Mouse (Mus musculus): ENCODE results near the gene Tiam1.

The Tiam1 gene

GRCm38 (mm10) chr16:90143760-90144516 is at the start of gene Tiam1:
Tiam1 (minus strand) TSS chr16:90143769.
- peak; percentile 93 for DNase-seq (ENCODE audit: low read depth, low spot score)

- DNase-seq (ENCODE audit: low read depth, low spot score), result no peak
Observed at GRCm38 (mm10) chr16:90191289-90191688, 47.7 kb upstream of the Tiam1 start.

DNA sequence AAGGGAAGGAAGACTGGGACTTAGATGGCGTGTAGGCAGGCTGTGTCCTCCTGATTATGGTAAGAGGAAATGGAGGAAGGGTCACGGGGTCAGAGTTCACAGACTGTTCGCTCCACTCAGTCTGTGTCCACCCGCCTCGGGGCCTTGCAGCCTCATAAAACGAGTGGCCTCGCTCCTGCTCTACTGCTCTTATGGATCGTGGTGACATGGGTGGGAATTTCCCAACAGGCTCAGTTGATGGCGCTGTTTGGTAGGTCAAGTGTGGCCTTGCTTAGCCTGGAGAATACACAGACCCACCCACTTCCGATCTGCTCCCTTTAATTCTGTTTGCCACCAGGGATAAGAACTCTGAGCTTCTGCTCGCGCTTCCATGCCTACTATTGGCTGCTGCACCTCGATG is 43.9 kb upstream of the Tiam1 start:
- peak; percentile 46 for DNase-seq (ENCODE audit: low read depth, low spot score)

GRCm38 (mm10) chr16:90185928-90186588 is 42.5 kb upstream of the Tiam1 start:
- peak; percentile 95 for DNase-seq (ENCODE audit: low read depth, low spot score)

DNA sequence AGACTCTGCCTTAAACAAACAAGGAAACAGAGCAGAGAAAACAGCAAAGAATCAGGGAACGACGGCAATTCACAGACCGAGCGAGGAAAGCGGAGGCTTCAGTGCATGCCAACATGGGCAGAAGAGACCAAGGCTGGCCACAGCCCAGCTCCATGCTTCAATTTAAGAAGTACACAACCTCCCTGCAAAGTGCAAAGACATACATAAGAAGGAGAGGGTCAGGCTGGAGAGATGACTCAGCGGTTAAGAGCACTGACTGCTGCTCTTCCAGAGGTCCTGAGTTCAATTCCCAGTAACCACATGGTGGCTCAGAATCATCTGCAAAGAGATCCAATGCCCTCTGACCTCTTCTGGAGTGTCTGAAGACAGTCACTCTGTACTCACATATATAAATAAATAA is 40.6 kb upstream of the Tiam1 start:
- no peak for DNase-seq (ENCODE audit: low read depth, low spot score)

DNA sequence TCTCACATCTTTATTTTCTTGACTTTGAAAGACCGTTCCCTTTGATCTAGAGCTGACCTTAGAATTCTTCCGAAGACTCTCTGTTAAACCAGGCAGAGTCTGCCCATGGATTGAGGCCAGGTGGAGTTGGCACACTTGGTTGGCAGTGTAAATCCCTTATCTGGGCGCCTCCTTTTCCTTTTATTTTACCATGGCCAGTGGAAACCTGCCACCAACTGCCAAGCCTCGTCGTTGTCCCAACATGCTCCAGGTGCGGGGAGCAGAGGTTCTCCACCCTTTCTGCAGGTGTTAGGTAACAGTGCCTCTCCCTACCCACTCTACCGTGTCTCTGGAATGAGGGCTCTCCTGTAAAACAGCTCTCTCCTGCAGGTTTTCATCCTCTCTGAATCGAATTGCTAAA is 38.1 kb upstream of the Tiam1 start:
- DNase-seq (ENCODE audit: low read depth, low spot score), result no peak

GRCm38 (mm10) chr16:90180975-90181374 is 37.4 kb upstream of the Tiam1 start:
- DNase-seq (ENCODE audit: low read depth, low spot score), result peak; percentile 30

DNA sequence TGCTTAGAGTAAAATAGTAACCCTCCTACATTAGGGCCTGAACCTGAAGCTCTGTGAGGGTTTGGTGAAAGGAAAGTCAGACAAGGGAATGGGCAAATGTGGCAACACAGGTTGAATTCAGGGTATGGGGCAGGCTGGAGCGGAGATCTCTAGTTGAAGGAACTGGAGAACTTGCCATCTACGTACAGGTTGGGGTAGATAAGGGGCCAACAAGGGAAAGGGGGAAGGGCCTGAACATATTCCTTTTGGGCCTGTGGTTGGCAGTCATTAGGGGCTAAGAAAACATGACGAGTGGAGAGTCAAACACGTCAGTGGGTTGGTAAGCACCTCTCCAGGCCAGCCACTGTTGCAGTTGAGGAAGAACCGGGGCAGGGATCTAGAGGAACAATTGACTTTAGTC is 36.3 kb upstream of the Tiam1 start:
- no peak for DNase-seq (ENCODE audit: low read depth, low spot score)

- no peak for DNase-seq (ENCODE audit: low read depth, low spot score)
Observed at GRCm38 (mm10) chr16:90178404-90178803, 34.8 kb upstream of the Tiam1 start.

- peak; percentile 24 for DNase-seq (ENCODE audit: low read depth, low spot score)
Observed at GRCm38 (mm10) chr16:90177425-90177824, 33.9 kb upstream of the Tiam1 start.

DNA sequence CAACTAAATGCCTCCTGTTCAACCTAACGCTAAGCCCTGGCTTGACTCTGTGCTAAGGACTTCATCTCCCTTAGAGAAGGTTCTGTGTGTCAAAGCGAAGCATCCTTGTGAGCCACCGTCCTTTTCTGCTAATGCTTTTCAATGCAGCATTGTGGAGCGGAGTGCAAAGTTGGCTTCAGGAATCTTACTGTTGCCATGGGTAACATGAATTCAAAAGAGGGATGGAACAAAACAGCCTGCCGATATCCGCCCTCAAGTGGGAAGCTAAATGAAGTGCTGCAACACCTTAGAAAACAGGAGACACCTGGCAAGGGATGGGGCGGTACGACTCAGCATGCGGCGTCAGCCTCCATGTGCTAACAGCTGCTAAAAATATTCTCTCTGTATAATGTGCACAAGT is 32.9 kb upstream of the Tiam1 start:
- no peak for DNase-seq (ENCODE audit: low read depth, low spot score)

DNA sequence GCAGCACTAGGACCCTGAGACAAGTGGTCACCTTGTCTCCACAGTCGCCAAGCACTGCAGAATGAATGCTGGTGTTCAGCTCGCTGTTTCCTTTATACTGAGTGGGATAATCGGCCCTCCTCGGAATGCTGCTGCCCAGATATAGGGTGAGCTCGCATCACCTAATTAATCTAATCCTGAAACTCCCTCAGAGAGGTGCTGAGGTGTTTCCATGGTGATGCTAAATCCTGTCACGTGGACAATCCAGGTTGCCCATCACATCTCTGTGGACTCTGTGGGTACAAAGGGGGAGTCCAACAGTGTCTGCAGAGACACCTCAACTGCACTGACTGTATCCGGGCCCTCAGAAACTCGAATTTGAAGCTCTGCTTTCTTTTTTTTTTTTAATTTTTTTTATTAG is 27.8 kb upstream of the Tiam1 start:
- DNase-seq (ENCODE audit: low read depth, low spot score), result no peak

GRCm38 (mm10) chr16:90170676-90171075 is 27.1 kb upstream of the Tiam1 start:
- no peak for DNase-seq (ENCODE audit: low read depth, low spot score)

GRCm38 (mm10) chr16:90169863-90170630 is 26.5 kb upstream of the Tiam1 start:
- no peak for DNase-seq (ENCODE audit: low read depth, low spot score)

GRCm38 (mm10) chr16:90167646-90168045 is 24.1 kb upstream of the Tiam1 start:
- DNase-seq (ENCODE audit: low read depth, low spot score), result peak; percentile 89

DNA sequence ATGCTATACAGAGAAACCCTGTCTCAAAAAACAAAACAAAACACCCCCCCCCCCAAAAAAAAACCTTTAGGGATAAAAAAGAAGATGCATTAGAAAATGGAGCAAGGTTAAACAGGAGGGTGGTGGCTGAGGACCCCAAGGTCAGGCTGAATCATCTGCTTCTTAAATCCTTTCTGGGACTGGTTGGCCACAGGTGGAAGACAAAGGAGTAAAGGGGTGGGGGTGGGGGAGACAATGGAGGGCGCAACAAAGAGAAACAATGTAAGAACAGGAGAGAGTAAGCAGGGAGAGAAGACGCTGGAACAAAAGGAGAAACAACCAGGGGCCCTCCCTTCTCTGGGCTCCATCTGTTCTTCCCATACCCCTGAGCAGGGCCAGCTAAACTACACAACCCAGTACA is 21.9 kb upstream of the Tiam1 start:
- no peak for DNase-seq (ENCODE audit: low read depth, low spot score)

DNA sequence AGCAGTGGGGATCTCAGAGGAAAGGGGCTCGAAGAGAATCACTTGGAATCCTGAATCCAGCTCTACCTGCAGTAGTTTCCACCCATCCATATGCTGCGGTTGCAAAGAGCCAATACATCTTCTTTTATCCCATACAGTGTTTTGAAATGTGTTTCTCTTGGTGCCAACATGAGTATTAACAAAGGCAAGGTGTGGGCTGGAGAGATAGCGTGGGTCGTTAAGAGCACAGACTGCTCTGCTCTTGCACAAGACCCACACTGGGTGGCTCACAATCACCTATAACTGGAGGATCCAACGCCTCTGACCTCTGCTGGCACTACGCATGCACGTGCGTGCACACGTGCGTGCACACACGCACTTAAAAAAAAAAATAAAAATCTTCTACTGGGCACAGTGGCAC is 21.4 kb upstream of the Tiam1 start:
- no peak for DNase-seq (ENCODE audit: low read depth, low spot score)

DNA sequence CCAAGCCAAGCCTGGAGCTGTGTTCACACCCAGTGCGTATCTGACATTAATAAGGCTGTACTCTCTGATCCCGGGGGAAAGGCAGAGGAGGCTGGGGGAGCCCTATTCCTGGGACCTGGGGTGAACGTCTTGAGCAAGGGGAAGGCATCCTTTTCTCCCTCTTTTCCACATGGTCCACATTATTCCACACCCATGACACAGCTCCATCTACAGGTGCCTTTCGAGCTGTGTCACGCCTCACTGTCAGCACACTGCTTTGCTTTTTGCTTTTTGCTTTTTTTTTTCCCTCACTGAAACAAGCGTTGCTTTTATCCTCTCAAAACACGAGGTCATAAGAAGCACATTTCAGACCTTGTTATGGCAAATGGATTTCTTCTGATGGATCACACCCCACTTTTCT is 11.5 kb upstream of the Tiam1 start:
- DNase-seq (ENCODE audit: low read depth, low spot score), result no peak

DNA sequence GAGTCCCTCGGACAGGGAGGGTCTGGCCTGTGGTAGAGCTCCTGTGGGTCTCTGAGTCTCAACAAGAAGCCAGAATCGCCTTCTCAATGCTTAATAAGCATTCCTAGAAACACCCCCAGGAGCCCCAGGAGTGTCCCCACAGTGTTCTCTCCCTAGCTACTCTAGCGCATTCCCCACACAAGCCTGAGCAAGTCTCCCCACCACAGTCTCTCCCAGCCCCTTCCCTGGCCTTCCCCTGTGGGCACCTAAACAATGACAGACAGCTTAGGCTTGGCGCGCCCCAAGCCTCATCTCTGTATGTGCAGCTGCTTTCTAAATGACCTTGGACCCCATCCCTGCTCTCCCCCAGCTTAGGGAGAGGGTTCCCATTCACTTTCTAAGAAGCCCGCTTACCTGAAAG is 7.3 kb upstream of the Tiam1 start:
- DNase-seq (ENCODE audit: low read depth, low spot score), result no peak

DNA sequence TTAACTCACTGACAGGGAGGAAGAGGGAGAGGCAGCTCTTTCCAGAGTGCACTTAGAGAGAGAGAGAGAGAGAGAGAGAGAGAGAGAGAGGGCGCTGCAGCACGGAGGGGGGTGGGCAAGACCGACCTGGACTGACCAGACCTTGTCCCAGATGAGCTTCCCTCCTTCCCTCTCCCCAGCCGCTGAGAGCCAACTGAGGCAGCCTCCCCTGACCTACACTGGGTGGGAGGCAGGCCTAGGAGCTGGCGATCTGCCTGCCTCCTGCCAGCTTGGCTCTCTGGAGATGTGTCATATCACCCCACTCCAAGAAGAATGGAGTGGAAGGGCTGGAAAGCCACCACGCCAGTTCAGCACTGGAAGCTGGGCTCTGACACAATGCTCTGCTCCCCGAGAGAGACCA is 6.6 kb upstream of the Tiam1 start:
- DNase-seq (ENCODE audit: low read depth, low spot score), result no peak

DNA sequence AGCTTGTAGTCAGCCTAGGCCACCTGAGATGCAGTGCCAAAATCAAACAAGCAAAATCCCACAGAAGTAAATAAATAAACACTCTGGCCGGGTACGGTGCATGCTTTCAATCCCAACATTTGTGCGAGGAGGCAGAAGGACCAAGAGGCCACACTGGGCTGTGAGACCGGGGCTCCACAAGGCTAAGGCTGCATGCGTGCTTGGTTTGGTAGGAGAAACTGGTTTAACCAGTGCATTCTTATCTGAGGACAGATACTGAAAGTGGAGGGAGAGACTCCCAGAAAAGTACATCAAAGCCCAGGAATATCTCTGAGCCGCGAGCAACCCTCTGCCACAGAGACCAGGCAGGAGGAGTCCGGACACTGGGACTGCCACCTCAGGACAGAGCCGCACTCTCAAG is 5.8 kb upstream of the Tiam1 start:
- DNase-seq (ENCODE audit: low read depth, low spot score), result no peak

DNA sequence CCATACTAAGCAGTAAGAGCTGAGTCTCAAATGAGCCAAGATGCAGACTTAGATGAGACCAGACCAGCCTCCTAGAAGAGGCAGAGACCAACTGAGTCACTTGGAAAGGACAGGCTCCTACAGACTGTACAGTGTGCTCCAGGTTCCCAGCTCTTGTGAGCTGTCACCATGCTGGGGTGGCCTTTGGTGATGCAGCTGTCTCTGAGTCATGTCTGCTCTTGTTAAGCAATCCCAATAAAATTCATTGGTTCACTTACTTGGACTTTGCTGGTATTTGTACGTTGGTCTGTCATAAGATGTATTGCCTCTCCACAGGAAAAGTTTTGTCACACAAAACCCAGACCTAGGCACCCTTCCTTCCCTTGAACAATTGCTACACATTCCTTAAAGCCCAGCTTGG is 1.7 kb upstream of the Tiam1 start:
- peak; percentile 15 for DNase-seq (ENCODE audit: low read depth, low spot score)

DNA sequence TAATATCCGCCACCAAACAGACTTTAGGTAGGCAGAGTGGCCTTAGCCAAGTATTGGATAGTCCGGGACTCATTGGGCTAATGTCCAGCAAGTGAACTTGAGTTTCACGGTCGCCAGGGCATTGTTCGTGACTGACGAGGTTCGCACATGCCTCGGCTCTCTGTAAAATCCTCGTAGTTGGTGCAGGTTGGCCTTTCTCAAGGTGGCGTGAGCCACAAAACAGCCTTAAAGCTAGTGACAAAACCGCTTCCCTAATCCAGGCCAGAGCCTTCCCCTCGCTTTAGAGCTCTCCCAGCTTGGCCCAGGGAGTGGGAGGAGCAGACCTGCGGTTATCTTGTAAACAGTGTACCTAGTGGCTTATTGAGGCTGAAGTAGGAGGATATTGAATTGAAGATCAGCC is 972 bp upstream of the Tiam1 start:
- no peak for DNase-seq (ENCODE audit: low read depth, low spot score)
